In genomic region chr1:68155253-68155652, GRCm38 (mm10) we compare ENCODE assay signal across 25 mouse cellular contexts.
DNase-seq lines count a peak whose midpoint lies in the region; ATAC-seq and TF ChIP-seq lines count a peak whose summit lies in the region.
"Had no signal": no experiment of that assay in that cellular context is flagged by ENCODE, and none has a peak within 500 bp of the region (broad histone marks: within the 10 kb centered on the region; RNA-seq: fewer than 3 reads in every experiment).

No protein-coding gene starts in this region.

- TF ChIP-seq CTCF in forebrain, postnatal 0 days (IDR thresholded peaks at IDR 0.05; ENCODE audit: low read depth) = no peak
- no peak for TF ChIP-seq CTCF in midbrain, postnatal 0 days (IDR thresholded peaks at IDR 0.05)

- H3K27ac ChIP-seq in forebrain, embryonic 14.5 days (ENCODE audit: low read depth, low read length) = no peak overlapping the region
- no peak overlapping the region for H3K27ac ChIP-seq in forebrain, postnatal 0 days (ENCODE audit: low read depth, low read length)
- H3K27ac ChIP-seq in midbrain, embryonic 12.5 days (replicated peaks) = no peak overlapping the region
- H3K27ac ChIP-seq in midbrain, embryonic 15.5 days = no peak overlapping the region
- H3K27ac ChIP-seq in midbrain, postnatal 0 days (ENCODE audit: low read depth, low read length) = no peak overlapping the region
- H3K27ac ChIP-seq in midbrain, embryonic 16.5 days (ENCODE audit: low read length) = no peak overlapping the region
- H3K27ac ChIP-seq: embryonic facial prominence, embryonic 12.5 days; forebrain, embryonic 12.5 days; gastrocnemius, adult 2 months; hindbrain, embryonic 15.5 days; intestine, embryonic 15.5 days had no signal

- no peaks in the 10 kb centered on the region for H3K9me3 ChIP-seq in forebrain, embryonic 14.5 days (replicated peaks; ENCODE audit: control insufficient read depth, low read length)
- no peaks in the 10 kb centered on the region for H3K9me3 ChIP-seq in forebrain, postnatal 0 days (ENCODE audit: low read length)
- H3K9me3 ChIP-seq in midbrain, embryonic 12.5 days = no peaks in the 10 kb centered on the region
- no peaks in the 10 kb centered on the region for H3K9me3 ChIP-seq in midbrain, embryonic 15.5 days
- no peaks in the 10 kb centered on the region for H3K9me3 ChIP-seq in midbrain, postnatal 0 days (ENCODE audit: low read length)
- H3K9me3 ChIP-seq in midbrain, embryonic 16.5 days (replicated peaks; ENCODE audit: control insufficient read depth, low read length, poor library complexity, severe bottlenecking) = no peaks in the 10 kb centered on the region
- H3K9me3 ChIP-seq: embryonic facial prominence, embryonic 12.5 days; forebrain, embryonic 12.5 days; G1E; hindbrain, embryonic 15.5 days; intestine, embryonic 15.5 days had no signal

- no peaks in the 10 kb centered on the region for H3K27me3 ChIP-seq in forebrain, embryonic 14.5 days (replicated peaks; ENCODE audit: control insufficient read depth, insufficient read depth, low read length)
- no peaks in the 10 kb centered on the region for H3K27me3 ChIP-seq in forebrain, postnatal 0 days (ENCODE audit: insufficient read depth, low read length)
- H3K27me3 ChIP-seq in midbrain, embryonic 12.5 days = no peaks in the 10 kb centered on the region
- H3K27me3 ChIP-seq in midbrain, embryonic 15.5 days (replicated peaks) = no peaks in the 10 kb centered on the region
- H3K27me3 ChIP-seq in midbrain, postnatal 0 days (ENCODE audit: insufficient read depth, low read length) = no peaks in the 10 kb centered on the region
- no peaks in the 10 kb centered on the region for H3K27me3 ChIP-seq in midbrain, embryonic 16.5 days (ENCODE audit: control insufficient read depth, insufficient read depth, low read depth, low read length)
- H3K27me3 ChIP-seq: CH12.LX; embryonic facial prominence, embryonic 12.5 days; forebrain, embryonic 12.5 days; hindbrain, embryonic 15.5 days; intestine, embryonic 15.5 days; Patski had no signal

- no peaks in the 10 kb centered on the region for H3K4me1 ChIP-seq in forebrain, embryonic 14.5 days (ENCODE audit: control insufficient read depth, insufficient read depth, low read length)
- H3K4me1 ChIP-seq in forebrain, postnatal 0 days (ENCODE audit: insufficient read depth) = no peaks in the 10 kb centered on the region
- no peaks in the 10 kb centered on the region for H3K4me1 ChIP-seq in midbrain, embryonic 12.5 days
- no peaks in the 10 kb centered on the region for H3K4me1 ChIP-seq in midbrain, embryonic 15.5 days
- H3K4me1 ChIP-seq in midbrain, postnatal 0 days (ENCODE audit: insufficient read depth, low read length) = no peaks in the 10 kb centered on the region
- no peaks in the 10 kb centered on the region for H3K4me1 ChIP-seq in midbrain, embryonic 16.5 days (ENCODE audit: control insufficient read depth, insufficient read depth, low read length)
- H3K4me1 ChIP-seq: embryonic facial prominence, embryonic 12.5 days; forebrain, embryonic 12.5 days; hindbrain, embryonic 15.5 days; intestine, embryonic 15.5 days had no signal

- no peak overlapping the region for H3K9ac ChIP-seq in forebrain, embryonic 14.5 days (ENCODE audit: low read length)
- H3K9ac ChIP-seq in forebrain, postnatal 0 days = no peak overlapping the region
- no peak overlapping the region for H3K9ac ChIP-seq in midbrain, embryonic 12.5 days (replicated peaks)
- no peak overlapping the region for H3K9ac ChIP-seq in midbrain, embryonic 15.5 days
- H3K9ac ChIP-seq in midbrain, postnatal 0 days (replicated peaks; ENCODE audit: low read length, poor library complexity, severe bottlenecking) = no peak overlapping the region
- no peak overlapping the region for H3K9ac ChIP-seq in midbrain, embryonic 16.5 days (ENCODE audit: low read depth, low read length)
- H3K9ac ChIP-seq: embryonic facial prominence, embryonic 12.5 days; forebrain, embryonic 12.5 days; hindbrain, embryonic 15.5 days; intestine, embryonic 15.5 days had no signal

- no peak overlapping the region for H3K4me3 ChIP-seq in forebrain, embryonic 14.5 days (ENCODE audit: low read depth, low read length)
- no peak overlapping the region for H3K4me3 ChIP-seq in forebrain, postnatal 0 days (ENCODE audit: low read depth, low read length)
- no peak overlapping the region for H3K4me3 ChIP-seq in midbrain, embryonic 12.5 days
- no peak overlapping the region for H3K4me3 ChIP-seq in midbrain, embryonic 15.5 days
- no peak overlapping the region for H3K4me3 ChIP-seq in midbrain, postnatal 0 days (ENCODE audit: low read depth, low read length)
- no peak overlapping the region for H3K4me3 ChIP-seq in midbrain, embryonic 16.5 days (ENCODE audit: low read depth, low read length)
- H3K4me3 ChIP-seq: embryonic facial prominence, embryonic 12.5 days; erythroblast, embryonic 14.5 days; forebrain, embryonic 12.5 days; gastrocnemius, adult 2 months; hindbrain, embryonic 15.5 days; intestine, embryonic 15.5 days had no signal

- 42% methylated on average over 1 of the region's 1 CpGs for WGBS in forebrain, embryonic 14.5 days
- 41% methylated on average over 1 of the region's 1 CpGs for WGBS in forebrain, postnatal 0 days
- 60% methylated on average over 1 of the region's 1 CpGs for WGBS in midbrain, embryonic 12.5 days
- WGBS in midbrain, embryonic 15.5 days = 38% methylated on average over 1 of the region's 1 CpGs
- WGBS in midbrain, postnatal 0 days = 38% methylated on average over 1 of the region's 1 CpGs
- 24% methylated on average over 1 of the region's 1 CpGs for WGBS in midbrain, embryonic 16.5 days

- H3K36me3 ChIP-seq in forebrain, embryonic 14.5 days (ENCODE audit: control insufficient read depth, insufficient read depth, low read length) = no peaks in the 10 kb centered on the region
- H3K36me3 ChIP-seq in forebrain, postnatal 0 days (ENCODE audit: insufficient read depth) = no peaks in the 10 kb centered on the region
- no peaks in the 10 kb centered on the region for H3K36me3 ChIP-seq in midbrain, embryonic 12.5 days
- H3K36me3 ChIP-seq in midbrain, embryonic 15.5 days (replicated peaks) = no peaks in the 10 kb centered on the region
- H3K36me3 ChIP-seq in midbrain, postnatal 0 days (ENCODE audit: insufficient read depth, low read length) = no peaks in the 10 kb centered on the region
- H3K36me3 ChIP-seq in midbrain, embryonic 16.5 days (ENCODE audit: control insufficient read depth, insufficient read depth, low read length) = no peaks in the 10 kb centered on the region
- H3K36me3 ChIP-seq: embryonic facial prominence, embryonic 12.5 days; forebrain, embryonic 12.5 days; G1E; hindbrain, embryonic 15.5 days; intestine, embryonic 15.5 days had no signal

- DNase-seq in forebrain, embryonic 14.5 days (ENCODE audit: low spot score) = peak; percentile 21
- no peak for DNase-seq in forebrain, postnatal 0 days
- DNase-seq in midbrain, postnatal 0 days (ENCODE audit: low spot score) = peak; percentile 22
- no peak for DNase-seq in left cerebral cortex, adult 18-20 months (ENCODE audit: low spot score in 2 of 2)
- DNase-seq: adrenal gland, postnatal 14 days; B cell, adult 2 months; cerebellum, adult 11-12 months; cerebellum, adult 8-10 months; cerebellum, postnatal 10 days; gastrocnemius, adult 2 months; gastrocnemius, postnatal 14 days; heart, adult 11 months had no signal

- no peak overlapping the region for H3K4me2 ChIP-seq in forebrain, embryonic 14.5 days (ENCODE audit: low read length)
- H3K4me2 ChIP-seq in forebrain, postnatal 0 days (ENCODE audit: low read depth) = no peak overlapping the region
- no peak overlapping the region for H3K4me2 ChIP-seq in midbrain, embryonic 12.5 days (replicated peaks)
- H3K4me2 ChIP-seq in midbrain, embryonic 15.5 days = no peak overlapping the region
- no peak overlapping the region for H3K4me2 ChIP-seq in midbrain, postnatal 0 days (ENCODE audit: low read depth, low read length, poor library complexity, severe bottlenecking)
- no peak overlapping the region for H3K4me2 ChIP-seq in midbrain, embryonic 16.5 days (ENCODE audit: low read length)
- H3K4me2 ChIP-seq: embryonic facial prominence, embryonic 12.5 days; forebrain, embryonic 12.5 days; heart, embryonic 11.5 days; hindbrain, embryonic 15.5 days; intestine, embryonic 15.5 days had no signal

- ATAC-seq in forebrain, embryonic 14.5 days = no peak
- no peak for ATAC-seq in forebrain, postnatal 0 days
- ATAC-seq in midbrain, embryonic 12.5 days (ENCODE audit: low FRiP score, low read depth) = 0 out of 2 replicates have a peak, but pooled peaks have one; percentile 34
- no peak for ATAC-seq in midbrain, embryonic 15.5 days (replicated peaks)
- ATAC-seq in midbrain, postnatal 0 days (ENCODE audit: low FRiP score) = no peak
- ATAC-seq in midbrain, embryonic 16.5 days = no peak
- ATAC-seq: forebrain, embryonic 16.5 days; intestine, embryonic 15.5 days; Patski had no signal

Comparison
In these comparisons a context has a peak if more than half of its experiments do, and no peak if none do; other contexts are left out.
1. DNase-seq: peak in forebrain, embryonic 14.5 days (single experiment) and midbrain, postnatal 0 days (single experiment); none in forebrain, postnatal 0 days (single experiment) and left cerebral cortex, adult 18-20 months (0 of 2).